Mouse (Mus musculus): ENCODE results near the gene Rel. TPM values are rescaled to one million over a fixed set of nuclear protein-coding genes. Genes with fewer than 3 reads are reported as not detected.

Rel gene
- polyA plus RNA-seq, 1 experiment from 2014 or later, result 0.78 TPM

- Histone ChIP-seq H3K9me3 (ENCODE audit: control insufficient read depth, low read length) (no peaks in the 10 kb centered on the region), H3K27me3 (ENCODE audit: control insufficient read depth, insufficient read depth, low read length) (no peaks in the 10 kb centered on the region), H3K36me3 (ENCODE audit: control insufficient read depth, insufficient read depth, low read length) (peaks cover 10% of the 10 kb centered on the region), H3K27ac (replicated peaks) (no peak overlapping the region), H3K9ac (ENCODE audit: low read length) (no peak overlapping the region), H3K4me3 (ENCODE audit: low read depth, low read length) (no peak overlapping the region), H3K4me1 (replicated peaks; ENCODE audit: control insufficient read depth, insufficient read depth) (no peaks in the 10 kb centered on the region), H3K4me2 (replicated peaks; ENCODE audit: low read depth) (no peak overlapping the region)
- TF ChIP-seq EP300 (optimal IDR thresholded peaks at IDR 0.05) (no peak), CTCF (IDR thresholded peaks at IDR 0.05; ENCODE audit: low read depth) (no peak)
- DNase-seq (ENCODE audit: low spot score) (no peak), ATAC-seq (ENCODE audit: low FRiP score, low TSS enrichment) (no peak)
- 76% methylated on average over 3 of the region's 3 CpGs for WGBS
Observed at GRCm38 (mm10) chr11:23712299-23712698, 58.5 kb downstream of the Rel start.

- WGBS, result 88% methylated on average over 7 of the region's 7 CpGs
- Histone ChIP-seq H3K27ac (replicated peaks) (no peak overlapping the region), H3K9me3 (ENCODE audit: control insufficient read depth, low read length) (no peaks in the 10 kb centered on the region), H3K4me2 (replicated peaks; ENCODE audit: low read depth) (no peak overlapping the region), H3K9ac (ENCODE audit: low read length) (no peak overlapping the region), H3K4me1 (replicated peaks; ENCODE audit: control insufficient read depth, insufficient read depth) (no peaks in the 10 kb centered on the region), H3K4me3 (ENCODE audit: low read depth, low read length) (no peak overlapping the region), H3K36me3 (ENCODE audit: control insufficient read depth, insufficient read depth, low read length) (peaks cover 14% of the 10 kb centered on the region; the same call in 1 of the 2 replicates), H3K27me3 (ENCODE audit: control insufficient read depth, insufficient read depth, low read length) (no peaks in the 10 kb centered on the region)
- DNase-seq (ENCODE audit: low spot score) (no peak), ATAC-seq (ENCODE audit: low FRiP score, low TSS enrichment) (no peak)
- TF ChIP-seq CTCF (IDR thresholded peaks at IDR 0.05; ENCODE audit: low read depth) (no peak), EP300 (optimal IDR thresholded peaks at IDR 0.05) (no peak)
Observed at GRCm38 (mm10) chr11:23704604-23705294, 66.0 kb downstream of the Rel start.

- H3K4me1 ChIP-seq (replicated peaks; ENCODE audit: control insufficient read depth, insufficient read depth), result no peaks in the 10 kb centered on the region
- H3K27me3 ChIP-seq (ENCODE audit: control insufficient read depth, insufficient read depth, low read length), result no peaks in the 10 kb centered on the region
- no peak for ATAC-seq (ENCODE audit: low FRiP score, low TSS enrichment)
- 0 out of 2 replicates have a peak, but pooled peaks cover 6% of the 10 kb centered on the region for H3K36me3 ChIP-seq (ENCODE audit: control insufficient read depth, insufficient read depth, low read length)
- H3K27ac ChIP-seq (replicated peaks), result no peak overlapping the region
- DNase-seq (ENCODE audit: low spot score), result no peak
- H3K9ac ChIP-seq (ENCODE audit: low read length), result no peak overlapping the region
- H3K4me3 ChIP-seq (ENCODE audit: low read depth, low read length), result no peak overlapping the region
- TF ChIP-seq EP300 (optimal IDR thresholded peaks at IDR 0.05) (no peak), CTCF (IDR thresholded peaks at IDR 0.05; ENCODE audit: low read depth) (no peak)
- no peak overlapping the region for H3K4me2 ChIP-seq (replicated peaks; ENCODE audit: low read depth)
- 88% methylated on average over 3 of the region's 3 CpGs for WGBS
- H3K9me3 ChIP-seq (ENCODE audit: control insufficient read depth, low read length), result no peaks in the 10 kb centered on the region
Observed at GRCm38 (mm10) chr11:23701831-23702230, 68.9 kb downstream of the Rel start.

GRCm38 (mm10) chr11:23699414-23700095 is 71.2 kb downstream of the Rel start:
- no peaks in the 10 kb centered on the region for H3K4me1 ChIP-seq (replicated peaks; ENCODE audit: control insufficient read depth, insufficient read depth)
- H3K9me3 ChIP-seq (ENCODE audit: control insufficient read depth, low read length), result no peaks in the 10 kb centered on the region
- no peak overlapping the region for H3K4me3 ChIP-seq (ENCODE audit: low read depth, low read length)
- H3K27ac ChIP-seq (replicated peaks), result no peak overlapping the region
- no peak for DNase-seq (ENCODE audit: low spot score)
- no peak for ATAC-seq (ENCODE audit: low FRiP score, low TSS enrichment)
- H3K36me3 ChIP-seq (ENCODE audit: control insufficient read depth, insufficient read depth, low read length), result 0 out of 2 replicates have a peak, but pooled peaks cover 5% of the 10 kb centered on the region
- no peak for TF ChIP-seq CTCF (IDR thresholded peaks at IDR 0.05; ENCODE audit: low read depth)
- no peaks in the 10 kb centered on the region for H3K27me3 ChIP-seq (ENCODE audit: control insufficient read depth, insufficient read depth, low read length)
- 33% methylated on average over 3 of the region's 3 CpGs for WGBS
- no peak overlapping the region for H3K4me2 ChIP-seq (replicated peaks; ENCODE audit: low read depth)
- H3K9ac ChIP-seq (ENCODE audit: low read length), result no peak overlapping the region

GRCm38 (mm10) chr11:23698526-23698925 is 72.2 kb downstream of the Rel start:
- Histone ChIP-seq H3K27ac (replicated peaks) (no peak overlapping the region), H3K4me3 (ENCODE audit: low read depth, low read length) (no peak overlapping the region), H3K9ac (ENCODE audit: low read length) (no peak overlapping the region), H3K36me3 (ENCODE audit: control insufficient read depth, insufficient read depth, low read length) (0 out of 2 replicates have a peak, but pooled peaks cover 2% of the 10 kb centered on the region), H3K4me2 (replicated peaks; ENCODE audit: low read depth) (no peak overlapping the region), H3K9me3 (ENCODE audit: control insufficient read depth, low read length) (no peaks in the 10 kb centered on the region), H3K27me3 (ENCODE audit: control insufficient read depth, insufficient read depth, low read length) (no peaks in the 10 kb centered on the region), H3K4me1 (replicated peaks; ENCODE audit: control insufficient read depth, insufficient read depth) (no peaks in the 10 kb centered on the region)
- TF ChIP-seq EP300 (optimal IDR thresholded peaks at IDR 0.05), result no peak
- no peak for TF ChIP-seq CTCF (IDR thresholded peaks at IDR 0.05; ENCODE audit: low read depth)
- ATAC-seq (ENCODE audit: low FRiP score, low TSS enrichment), result no peak
- WGBS, result 63% methylated on average over 2 of the region's 2 CpGs
- no peak for DNase-seq (ENCODE audit: low spot score)

- ATAC-seq (ENCODE audit: low FRiP score, low TSS enrichment) (no peak), DNase-seq (ENCODE audit: low spot score) (no peak)
- H3K4me3 ChIP-seq (ENCODE audit: low read depth, low read length), result no peak overlapping the region
- H3K4me1 ChIP-seq (replicated peaks; ENCODE audit: control insufficient read depth, insufficient read depth), result no peaks in the 10 kb centered on the region
- H3K27ac ChIP-seq (replicated peaks), result no peak overlapping the region
- TF ChIP-seq CTCF (IDR thresholded peaks at IDR 0.05; ENCODE audit: low read depth), result no peak
- TF ChIP-seq EP300 (optimal IDR thresholded peaks at IDR 0.05), result no peak
- H3K4me2 ChIP-seq (replicated peaks; ENCODE audit: low read depth), result no peak overlapping the region
- no peak overlapping the region for H3K9ac ChIP-seq (ENCODE audit: low read length)
- H3K9me3 ChIP-seq (ENCODE audit: control insufficient read depth, low read length), result no peaks in the 10 kb centered on the region
- H3K36me3 ChIP-seq (ENCODE audit: control insufficient read depth, insufficient read depth, low read length), result no peaks in the 10 kb centered on the region
- no peaks in the 10 kb centered on the region for H3K27me3 ChIP-seq (ENCODE audit: control insufficient read depth, insufficient read depth, low read length)
Observed at GRCm38 (mm10) chr11:23695847-23696246, 74.9 kb downstream of the Rel start.

Measured in stomach, postnatal 0 days (tissue).